Mouse (Mus musculus) cerebellum, postnatal 14 days (tissue): ENCODE measurements at regions not wholly inside any gene's neighbourhood (a gene's known extent, or its start where the extent isn't known, plus 50 kb on each side); places are given as distances from the start of the nearest gene placed in this dataset.

Experiments used
- DNase-seq, 2 experiments: peaks; one replicate each; pipeline ENCODE4 v3.0.0; 2021; ENCODE audit warnings: mixed read lengths in 2 of 2

GRCm38 (mm10) chr15:62325451-62326290 lies 1402.9 kb upstream of the A1bg start:
- DNase-seq: no peak

GRCm38 (mm10) chr15:62320966-62321365 lies 1398.2 kb upstream of the A1bg start:
- no peak for DNase-seq

- no peak for DNase-seq
Observed at GRCm38 (mm10) chr15:62314449-62314848, 1391.6 kb upstream of the A1bg start.

- no peak for DNase-seq
Observed at GRCm38 (mm10) chr15:62302233-62302632, 1379.4 kb upstream of the A1bg start.

- no peak for DNase-seq
Observed at GRCm38 (mm10) chr15:62301567-62301966, 1378.8 kb upstream of the A1bg start.

- no peak for DNase-seq
Observed at GRCm38 (mm10) chr15:62297138-62297537, 1374.3 kb upstream of the A1bg start.

GRCm38 (mm10) chr15:62295233-62295927 lies 1372.6 kb upstream of the A1bg start:
- DNase-seq: peak; percentile 16 to 53

- DNase-seq: no peak
Observed at GRCm38 (mm10) chr15:62294786-62295185, 1372.0 kb upstream of the A1bg start.

- no peak for DNase-seq
Observed at GRCm38 (mm10) chr15:62292876-62293275, 1370.1 kb upstream of the A1bg start.

GRCm38 (mm10) chr15:62290687-62291086 lies 1367.9 kb upstream of the A1bg start:
- DNase-seq: no peak

GRCm38 (mm10) chr15:62286666-62287655 lies 1364.1 kb upstream of the A1bg start:
- no peak for DNase-seq

GRCm38 (mm10) chr15:62284606-62285531 lies 1362.1 kb upstream of the A1bg start:
- DNase-seq: no peak

GRCm38 (mm10) chr15:62283661-62284429 lies 1361.0 kb upstream of the A1bg start:
- no peak for DNase-seq

GRCm38 (mm10) chr15:62282646-62283045 lies 1359.8 kb upstream of the A1bg start:
- no peak for DNase-seq

GRCm38 (mm10) chr15:62282116-62282515 lies 1359.3 kb upstream of the A1bg start:
- no peak for DNase-seq

GRCm38 (mm10) chr15:62279526-62279925 lies 1356.7 kb upstream of the A1bg start:
- DNase-seq: no peak

- DNase-seq: no peak
Observed at GRCm38 (mm10) chr15:62274818-62275217, 1352.0 kb upstream of the A1bg start.

- no peak for DNase-seq
Observed at GRCm38 (mm10) chr15:62273855-62274488, 1351.2 kb upstream of the A1bg start.

GRCm38 (mm10) chr15:62272755-62273154 lies 1349.9 kb upstream of the A1bg start:
- DNase-seq: no peak

GRCm38 (mm10) chr15:62271428-62271827 lies 1348.6 kb upstream of the A1bg start:
- DNase-seq: no peak
